Mouse (Mus musculus) cortical plate, adult 2 months (tissue): ENCODE measurements at regions not wholly inside any gene's neighbourhood (a gene's known extent, or its start where the extent isn't known, plus 50 kb on each side); places are given as distances from the start of the nearest gene placed in this dataset.

Experiments used
- H3K27ac ChIP-seq: fragments of 200-500 bp; 2 replicates; pipeline ENCODE4 v1.5.1; 2012; ENCODE audit warnings: low read length, control low read depth, inconsistent platforms; ENCODE audit not compliant: insufficient read depth
- H3K4me1 ChIP-seq: fragments of 200-500 bp; 2 replicates; pipeline ENCODE4 v1.6.1; 2011; ENCODE audit warnings: low read length; ENCODE audit not compliant: control insufficient read depth, insufficient read depth
- H3K4me3 ChIP-seq: fragments of 200-500 bp; 2 replicates; pipeline ENCODE4 v1.5.1; 2011; ENCODE audit warnings: mild to moderate bottlenecking, low read length, control low read depth; ENCODE audit not compliant: insufficient read depth
- CTCF ChIP-seq: fragments of 200-500 bp; IDR thresholded peaks from 2 replicates; pipeline ENCODE4 v1.5.1; 2011; ENCODE audit warnings: mild to moderate bottlenecking, control low read depth, low read length; ENCODE audit not compliant: insufficient read depth; ENCODE audit errors: extremely low read depth
- POLR2A ChIP-seq: fragments of 200-500 bp; IDR thresholded peaks from 2 replicates; pipeline ENCODE4 v1.6.1; 2011; ENCODE audit warnings: mild to moderate bottlenecking, low read length, control low read depth; ENCODE audit not compliant: insufficient read depth; ENCODE audit errors: extremely low read depth

DNA sequence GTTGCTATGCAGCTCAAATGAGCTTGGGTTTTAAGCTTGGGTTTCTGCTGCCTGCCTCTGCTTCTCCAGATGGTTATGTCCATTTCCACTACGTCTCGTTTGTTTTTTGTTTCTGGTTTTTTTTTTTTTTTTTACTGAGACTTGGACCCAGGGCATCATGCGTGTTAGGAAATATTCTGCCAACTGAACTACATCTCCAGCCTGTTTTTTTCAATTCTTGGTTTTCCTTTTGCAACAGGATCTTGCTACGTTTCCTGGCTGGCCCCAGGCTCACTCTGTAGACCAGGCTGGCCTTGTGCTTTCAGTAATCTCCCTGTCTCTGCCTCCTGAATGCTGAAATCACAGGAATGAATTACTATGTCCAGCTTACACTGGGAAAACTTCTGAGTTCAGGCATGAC lies 96.2 kb upstream of the Zfp217 start:
- TF ChIP-seq CTCF = no peak
- no peaks in the 10 kb centered on the region for H3K4me1 ChIP-seq
- H3K27ac ChIP-seq = no peak overlapping the region
- H3K4me3 ChIP-seq = no peak overlapping the region

DNA sequence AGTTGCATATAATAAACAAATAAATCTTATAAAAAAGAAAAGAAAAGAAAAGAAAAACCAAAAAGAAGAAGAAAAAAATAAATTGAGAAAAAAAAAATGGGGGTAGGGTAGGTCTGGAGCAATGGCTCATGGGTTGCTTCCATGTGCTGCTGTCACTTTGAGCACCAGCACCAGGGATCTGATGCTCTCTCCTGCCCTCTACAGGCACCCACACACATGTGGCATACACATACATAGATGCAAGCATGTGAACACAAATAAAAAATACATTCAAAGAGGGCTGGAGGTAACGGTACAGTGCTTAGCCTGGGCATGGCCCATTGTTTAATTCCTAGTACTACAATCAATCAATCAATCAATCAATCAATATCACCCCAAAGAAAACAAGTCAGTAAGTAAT lies 90.1 kb upstream of the Zfp217 start:
- TF ChIP-seq POLR2A = no peak
- TF ChIP-seq CTCF = 0 out of 2 replicates have a peak, but pooled peaks have one; percentile 19
- H3K4me1 ChIP-seq = no peaks in the 10 kb centered on the region
- no peak overlapping the region for H3K27ac ChIP-seq
- H3K4me3 ChIP-seq = no peak overlapping the region

DNA sequence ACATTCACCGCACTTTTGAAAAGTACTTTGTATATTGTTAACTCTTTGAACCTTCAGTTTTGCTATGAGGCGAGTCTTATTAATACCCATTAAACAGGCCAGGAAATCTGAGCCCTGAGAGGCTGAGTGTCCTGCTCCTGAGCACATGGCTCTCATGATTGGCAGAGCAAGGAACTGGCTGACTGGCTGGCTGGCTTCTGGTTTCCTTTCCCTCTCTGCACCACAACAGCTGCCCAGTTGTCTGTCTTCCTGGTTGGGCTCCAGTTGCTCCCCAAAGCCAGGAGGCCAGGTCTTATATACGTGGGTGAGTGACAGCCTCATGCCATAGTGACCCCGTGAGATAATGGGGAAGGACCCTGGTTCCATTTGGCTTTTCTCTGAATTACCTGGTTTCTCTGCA lies 85.5 kb upstream of the Zfp217 start:
- no peaks in the 10 kb centered on the region for H3K4me1 ChIP-seq
- no peak overlapping the region for H3K27ac ChIP-seq
- H3K4me3 ChIP-seq = no peak overlapping the region
- TF ChIP-seq POLR2A (no peak), CTCF (no peak)

DNA sequence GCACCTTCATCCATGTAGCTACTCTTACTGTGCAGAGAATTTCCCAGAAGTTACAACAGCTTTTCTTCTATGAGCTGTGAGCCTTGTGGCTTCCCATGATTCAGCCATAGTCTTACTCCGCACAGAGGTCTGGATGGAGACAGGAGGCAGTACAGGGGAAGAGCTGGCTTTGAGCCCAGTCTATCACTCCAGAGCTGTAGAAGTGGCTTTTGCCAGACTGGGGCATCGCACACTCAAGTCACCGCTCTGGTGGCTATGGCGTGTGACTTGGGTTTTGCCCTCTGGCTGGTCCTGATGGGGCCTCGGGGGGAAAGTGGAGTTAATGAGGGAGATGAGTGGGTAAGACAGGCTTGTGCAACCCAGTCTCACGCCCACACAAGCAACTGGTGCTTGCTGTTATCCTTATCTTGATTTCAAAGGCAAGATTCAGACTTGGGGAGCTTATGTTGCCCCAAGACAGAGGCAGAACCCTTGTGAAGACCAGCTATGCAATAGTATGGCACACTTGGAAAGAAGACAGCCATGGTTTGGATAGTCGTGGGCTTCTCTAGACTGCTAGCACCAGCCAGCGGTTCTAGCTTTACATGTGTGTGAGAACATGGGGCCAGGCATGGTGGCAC lies 81.7 kb upstream of the Zfp217 start:
- TF ChIP-seq CTCF = no peak
- Histone ChIP-seq H3K4me3 (no peak overlapping the region), H3K4me1 (no peaks in the 10 kb centered on the region), H3K27ac (no peak overlapping the region)

DNA sequence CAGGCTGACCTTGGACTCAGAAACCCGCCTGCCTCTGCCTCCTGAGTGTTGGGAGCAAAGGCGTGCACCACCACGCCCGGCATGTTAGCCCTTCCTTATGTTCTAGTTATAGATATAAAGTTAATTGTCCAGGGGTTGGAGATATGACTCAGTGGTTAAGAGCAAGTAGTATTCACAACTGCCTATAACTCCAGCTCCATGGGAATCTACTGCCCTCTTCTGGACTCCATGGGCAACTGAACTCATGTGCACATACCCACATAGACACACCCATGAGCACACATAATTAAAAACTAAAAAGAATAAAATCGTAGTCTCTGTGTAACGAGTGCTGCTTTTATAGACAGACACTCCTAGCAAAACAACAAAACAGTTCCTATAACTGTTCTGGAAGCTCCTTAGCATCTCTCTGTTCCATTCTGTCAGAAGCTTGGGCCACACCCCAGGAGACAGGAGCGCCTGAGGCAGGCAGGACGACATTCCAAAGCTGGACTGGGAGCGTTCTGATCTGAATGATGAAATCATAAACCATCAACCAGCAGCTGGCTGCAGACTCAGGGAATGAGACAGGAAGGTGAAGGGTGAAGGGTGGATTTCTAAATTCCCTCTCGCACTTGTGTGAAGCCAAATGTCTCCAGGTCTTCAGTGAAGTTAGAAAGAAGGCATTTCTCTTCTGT lies 80.6 kb upstream of the Zfp217 start:
- H3K4me3 ChIP-seq = no peak overlapping the region
- TF ChIP-seq POLR2A = no peak
- TF ChIP-seq CTCF = no peak
- H3K4me1 ChIP-seq = peaks cover under 1% of the 10 kb centered on the region; the same call in 1 of the 2 replicates
- H3K27ac ChIP-seq = no peak overlapping the region

DNA sequence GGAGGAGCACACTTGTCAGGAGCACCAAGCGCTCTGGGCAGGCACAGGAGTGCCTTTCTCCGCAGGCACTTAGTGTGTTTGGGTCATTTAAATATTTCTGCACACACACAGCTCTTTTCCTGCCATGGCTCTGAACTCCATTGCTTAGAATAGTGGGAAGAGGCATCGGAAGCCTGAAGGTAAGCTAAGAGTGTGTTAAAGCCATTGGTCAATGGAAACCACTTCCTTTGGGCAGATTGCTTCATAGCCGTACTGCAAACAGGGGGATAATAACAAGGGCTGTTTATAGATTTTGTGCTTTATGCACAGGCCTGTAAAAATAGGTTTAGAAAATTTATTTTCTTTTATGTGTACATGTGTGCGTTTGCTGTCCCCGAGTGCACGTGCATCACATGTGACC lies 76.0 kb upstream of the Zfp217 start:
- H3K27ac ChIP-seq = no peak overlapping the region
- no peak overlapping the region for H3K4me3 ChIP-seq
- peaks cover 7% of the 10 kb centered on the region for H3K4me1 ChIP-seq
- no peak for TF ChIP-seq CTCF
- no peak for TF ChIP-seq POLR2A

DNA sequence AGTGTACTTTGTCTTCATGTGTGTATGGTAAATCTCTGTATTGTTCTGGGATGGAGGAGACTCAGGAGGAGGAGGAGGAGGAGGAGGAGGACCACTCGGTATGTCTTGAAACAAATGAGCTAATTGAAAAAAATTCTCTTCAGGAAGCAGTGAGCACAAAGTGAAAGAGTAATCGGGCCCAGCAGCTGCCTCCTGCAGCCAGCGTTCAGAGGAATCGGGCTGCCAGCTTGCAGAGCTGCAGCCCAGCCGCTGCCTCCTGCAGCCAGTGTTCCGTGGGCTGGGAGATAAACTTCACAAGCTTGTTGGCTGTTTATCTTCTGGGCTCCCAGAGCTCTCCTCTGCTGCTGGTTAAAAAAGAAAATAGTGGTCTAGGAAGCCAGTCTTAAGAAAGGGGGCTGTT lies 74.9 kb upstream of the Zfp217 start:
- H3K4me1 ChIP-seq = peaks cover 12% of the 10 kb centered on the region
- H3K27ac ChIP-seq = no peak overlapping the region
- no peak overlapping the region for H3K4me3 ChIP-seq
- TF ChIP-seq POLR2A (no peak), CTCF (no peak)

DNA sequence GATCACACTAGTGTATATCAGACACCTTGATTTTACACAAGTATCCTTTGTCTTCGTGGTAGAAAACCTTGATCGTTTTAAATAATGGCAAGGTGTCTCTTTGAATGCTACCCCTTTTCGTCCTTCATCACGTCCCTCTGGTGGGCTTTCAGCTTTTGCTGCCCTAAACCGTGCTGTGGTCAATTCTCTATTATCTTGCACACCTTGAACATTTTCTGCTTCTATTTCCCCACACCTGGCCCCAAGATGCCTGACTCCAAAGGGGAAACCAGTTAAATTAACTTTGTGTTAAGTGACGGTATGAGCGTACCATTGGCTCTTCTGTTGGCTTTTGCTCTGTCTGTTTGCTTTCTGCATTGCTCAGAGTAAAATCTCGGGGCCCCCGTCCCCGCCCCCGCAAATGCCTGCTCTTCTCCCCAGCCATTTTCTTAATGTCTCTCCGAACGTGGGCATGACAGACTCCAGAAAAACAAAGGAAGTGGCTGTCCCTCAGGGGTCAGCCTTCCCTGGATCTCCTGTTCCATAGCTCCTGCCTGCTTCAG lies 74.2 kb upstream of the Zfp217 start:
- TF ChIP-seq POLR2A = no peak
- no peak for TF ChIP-seq CTCF
- no peak overlapping the region for H3K4me3 ChIP-seq
- no peak overlapping the region for H3K27ac ChIP-seq
- H3K4me1 ChIP-seq = peaks cover 12% of the 10 kb centered on the region

DNA sequence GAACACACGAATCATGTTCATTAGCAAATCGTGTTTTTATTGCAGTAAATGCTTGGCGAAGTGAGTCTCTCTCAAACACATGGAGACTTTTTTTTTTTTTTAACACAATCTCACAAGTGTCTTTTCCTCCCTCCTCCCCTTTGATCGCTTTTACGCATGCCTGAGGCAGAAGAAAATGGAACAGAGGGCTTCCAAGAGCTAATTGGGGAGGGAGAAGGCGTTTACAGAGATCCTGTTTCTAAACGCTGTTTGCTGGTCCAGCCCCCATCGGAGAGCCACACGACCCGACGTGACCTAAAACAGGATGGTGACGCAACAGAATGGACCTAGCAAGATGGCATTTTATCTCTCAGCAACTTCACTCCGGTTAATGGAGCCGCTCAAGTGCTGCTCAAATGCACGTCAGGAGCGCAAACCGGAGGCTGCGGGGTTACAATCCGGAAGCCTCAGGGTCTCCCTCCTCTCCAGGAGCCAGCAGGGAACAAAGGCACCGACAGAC lies 73.0 kb upstream of the Zfp217 start:
- H3K4me3 ChIP-seq = peak overlapping the region; percentile 17
- H3K4me1 ChIP-seq = peaks cover 12% of the 10 kb centered on the region
- TF ChIP-seq POLR2A = no peak
- no peak for TF ChIP-seq CTCF
- H3K27ac ChIP-seq = no peak overlapping the region

DNA sequence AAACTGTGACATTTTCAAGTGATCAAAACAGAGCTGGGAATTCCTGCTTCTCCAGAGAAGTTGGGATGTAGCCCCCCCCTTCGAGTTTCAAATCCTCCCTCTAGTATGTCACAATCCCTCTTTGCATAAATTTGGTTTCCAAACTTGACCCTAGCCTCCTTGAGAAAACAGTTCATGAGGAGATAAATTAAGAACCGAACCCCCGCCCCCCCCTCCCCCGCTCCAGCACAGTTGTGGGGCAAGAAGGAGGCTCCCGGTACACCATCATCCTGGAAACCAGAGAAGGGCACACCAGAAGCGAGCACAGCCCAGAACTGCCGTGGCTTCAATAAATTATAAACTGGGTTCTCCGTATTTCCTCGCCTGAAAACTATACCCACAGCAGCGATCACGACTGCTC lies 72.5 kb upstream of the Zfp217 start:
- TF ChIP-seq CTCF (no peak), POLR2A (no peak)
- H3K4me3 ChIP-seq = peak overlapping the region; percentile 17; the same call in 1 of the 2 replicates
- peaks cover 12% of the 10 kb centered on the region for H3K4me1 ChIP-seq
- H3K27ac ChIP-seq = no peak overlapping the region
